Mouse (Mus musculus): Measurements from ENCODE around the gene Gm12216. TPM values are rescaled to one million over a fixed set of nuclear protein-coding genes. Genes with fewer than 3 reads are reported as not detected.

The Gm12216 gene
- polyA plus RNA-seq, 2 experiments = 0.14 to 0.15 TPM

DNA sequence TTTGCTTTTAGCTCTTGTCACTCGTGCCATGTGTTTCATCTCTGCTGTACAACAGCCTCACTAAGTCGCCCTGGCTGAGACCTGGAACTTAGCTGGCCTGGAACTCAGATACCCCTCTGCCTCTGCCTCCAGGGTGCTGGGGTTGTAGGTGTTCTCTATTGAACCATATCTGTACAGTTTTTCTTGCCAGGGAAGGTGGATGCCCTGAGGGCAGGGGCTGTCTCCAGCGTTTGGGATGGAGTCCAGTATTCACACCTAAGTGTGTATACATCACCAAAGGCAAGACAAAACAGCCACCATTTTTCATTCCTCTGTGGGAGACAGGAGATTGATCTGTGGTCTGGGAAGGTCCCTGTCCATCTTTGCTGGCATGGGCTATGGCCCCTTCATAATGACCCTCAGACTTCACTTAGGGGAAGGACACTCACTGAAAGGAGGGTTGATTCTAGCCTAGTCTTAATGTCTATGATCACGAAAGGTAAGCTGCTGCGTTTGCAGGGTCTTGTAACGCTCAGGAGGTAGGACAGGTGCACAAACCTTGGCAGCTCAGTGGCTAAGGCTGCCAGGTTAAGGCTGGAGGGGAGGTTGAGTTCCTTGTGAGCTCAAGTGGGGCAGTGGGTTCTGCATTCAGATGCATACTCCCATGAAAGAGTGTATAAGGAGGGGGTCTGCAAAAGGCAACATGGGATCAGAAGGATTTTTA is 847 bp downstream of the Gm12216 start:
- WGBS (ENCODE audit: insufficient replicate concordance) = 71% methylated on average over 6 of the region's 6 CpGs
- Histone ChIP-seq H3K4me3 (ENCODE audit: insufficient read depth in 1 of 2, low read depth in 2 of 2, low read length in 2 of 2) (no peak overlapping the region; a peak in 1 of 4 replicates), H3K27me3 (ENCODE audit: control insufficient read depth, insufficient read depth, low read length) (no peaks in the 10 kb centered on the region), H3K4me2 (ENCODE audit: low read depth) (peak overlapping the region; percentile 68), H3K27ac (no peak overlapping the region), H3K9ac (replicated peaks) (no peak overlapping the region), H3K9me3 (ENCODE audit: control insufficient read depth, low read length) (no peaks in the 10 kb centered on the region), H3K36me3 (replicated peaks; ENCODE audit: control insufficient read depth, insufficient read depth, low read depth) (no peaks in the 10 kb centered on the region), H3K4me1 (replicated peaks; ENCODE audit: control insufficient read depth in 2 of 2, insufficient read depth in 2 of 2, low read length in 1 of 2) (no peaks in the 10 kb centered on the region; a peak in 1 of 4 replicates)
- DNase-seq (ENCODE audit: low read depth in 3 of 3, low spot score in 3 of 3) (no peak), ATAC-seq (ENCODE audit: insufficient read depth) (no peak)
- no peak for TF ChIP-seq EP300 (IDR thresholded peaks at IDR 0.05; ENCODE audit: low read depth)

DNA sequence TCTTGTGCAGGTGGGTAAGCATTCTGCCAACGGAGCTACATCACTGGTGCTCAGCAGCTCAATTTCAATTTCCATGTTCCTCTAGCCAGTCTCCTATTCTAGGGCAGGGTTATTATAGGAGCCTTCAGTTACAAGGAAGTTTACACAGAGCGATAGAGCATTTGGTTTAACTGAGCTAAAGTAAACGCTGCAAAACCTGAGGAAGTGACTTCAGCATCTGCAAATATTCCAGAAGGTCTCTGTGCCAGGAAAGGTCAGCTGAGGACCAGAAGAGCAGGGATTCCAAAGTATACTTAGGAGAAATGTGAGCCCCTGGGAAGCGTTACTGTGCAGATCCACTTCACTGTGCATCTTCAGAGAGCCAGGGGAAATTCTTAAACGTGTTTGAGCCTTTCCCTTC is 5.4 kb downstream of the Gm12216 start:
- WGBS (ENCODE audit: insufficient replicate concordance) = 48% methylated on average over 5 of the region's 5 CpGs
- ATAC-seq (ENCODE audit: insufficient read depth) = no peak
- H3K27ac ChIP-seq = no peak overlapping the region
- H3K4me2 ChIP-seq (ENCODE audit: low read depth) = no peak overlapping the region
- no peak for DNase-seq (ENCODE audit: low read depth in 3 of 3, low spot score in 3 of 3)
- no peaks in the 10 kb centered on the region for H3K9me3 ChIP-seq (ENCODE audit: control insufficient read depth, low read length)
- no peak for TF ChIP-seq CTCF (IDR thresholded peaks at IDR 0.05; ENCODE audit: low read depth)
- no peak for TF ChIP-seq EP300 (IDR thresholded peaks at IDR 0.05; ENCODE audit: low read depth)
- H3K27me3 ChIP-seq (ENCODE audit: control insufficient read depth, insufficient read depth, low read length) = no peaks in the 10 kb centered on the region
- no peak overlapping the region for H3K9ac ChIP-seq (replicated peaks)
- no peaks in the 10 kb centered on the region; a peak in 1 of 4 replicates for H3K4me1 ChIP-seq (replicated peaks; ENCODE audit: control insufficient read depth in 2 of 2, insufficient read depth in 2 of 2, low read length in 1 of 2)
- H3K4me3 ChIP-seq (ENCODE audit: insufficient read depth in 1 of 2, low read depth in 2 of 2, low read length in 2 of 2) = no peak overlapping the region
- no peaks in the 10 kb centered on the region for H3K36me3 ChIP-seq (replicated peaks; ENCODE audit: control insufficient read depth, insufficient read depth, low read depth)

DNA sequence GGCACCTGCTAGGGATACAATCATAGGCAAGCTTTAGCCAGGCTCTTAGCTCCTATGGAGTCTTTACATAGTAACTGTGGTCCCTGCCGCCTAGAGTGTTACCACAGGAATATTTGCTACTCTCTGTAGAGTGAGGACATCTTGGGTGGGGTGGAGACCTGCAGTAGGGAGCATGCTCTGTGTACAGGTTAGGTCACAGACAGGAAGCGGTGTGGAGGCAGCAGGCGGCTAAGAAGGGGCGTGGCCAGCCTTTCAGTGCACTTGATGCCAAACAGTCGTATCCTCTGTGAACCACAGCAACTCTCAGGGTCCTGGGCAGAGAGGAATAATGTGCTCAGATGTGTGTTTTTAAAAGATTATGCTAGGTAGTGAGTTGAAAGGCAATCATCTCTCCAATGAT is 7.3 kb downstream of the Gm12216 start:
- TF ChIP-seq CTCF (IDR thresholded peaks at IDR 0.05; ENCODE audit: low read depth) (no peak), EP300 (IDR thresholded peaks at IDR 0.05; ENCODE audit: low read depth) (no peak)
- H3K27me3 ChIP-seq (ENCODE audit: control insufficient read depth, insufficient read depth, low read length) = no peaks in the 10 kb centered on the region
- no peaks in the 10 kb centered on the region for H3K36me3 ChIP-seq (replicated peaks; ENCODE audit: control insufficient read depth, insufficient read depth, low read depth)
- ATAC-seq (ENCODE audit: insufficient read depth) = no peak
- DNase-seq (ENCODE audit: low read depth in 3 of 3, low spot score in 3 of 3) = no peak
- H3K4me1 ChIP-seq (replicated peaks; ENCODE audit: control insufficient read depth in 2 of 2, insufficient read depth in 2 of 2, low read length in 1 of 2) = no peaks in the 10 kb centered on the region; a peak in 1 of 4 replicates
- H3K9ac ChIP-seq (replicated peaks) = no peak overlapping the region
- H3K9me3 ChIP-seq (ENCODE audit: control insufficient read depth, low read length) = no peaks in the 10 kb centered on the region
- no peak overlapping the region for H3K27ac ChIP-seq
- no peak overlapping the region for H3K4me2 ChIP-seq (ENCODE audit: low read depth)
- H3K4me3 ChIP-seq (ENCODE audit: insufficient read depth in 1 of 2, low read depth in 2 of 2, low read length in 2 of 2) = no peak overlapping the region
- whole genome bisulfite sequencing (ENCODE audit: insufficient replicate concordance) = 10% methylated on average over 5 of the region's 5 CpGs

DNA sequence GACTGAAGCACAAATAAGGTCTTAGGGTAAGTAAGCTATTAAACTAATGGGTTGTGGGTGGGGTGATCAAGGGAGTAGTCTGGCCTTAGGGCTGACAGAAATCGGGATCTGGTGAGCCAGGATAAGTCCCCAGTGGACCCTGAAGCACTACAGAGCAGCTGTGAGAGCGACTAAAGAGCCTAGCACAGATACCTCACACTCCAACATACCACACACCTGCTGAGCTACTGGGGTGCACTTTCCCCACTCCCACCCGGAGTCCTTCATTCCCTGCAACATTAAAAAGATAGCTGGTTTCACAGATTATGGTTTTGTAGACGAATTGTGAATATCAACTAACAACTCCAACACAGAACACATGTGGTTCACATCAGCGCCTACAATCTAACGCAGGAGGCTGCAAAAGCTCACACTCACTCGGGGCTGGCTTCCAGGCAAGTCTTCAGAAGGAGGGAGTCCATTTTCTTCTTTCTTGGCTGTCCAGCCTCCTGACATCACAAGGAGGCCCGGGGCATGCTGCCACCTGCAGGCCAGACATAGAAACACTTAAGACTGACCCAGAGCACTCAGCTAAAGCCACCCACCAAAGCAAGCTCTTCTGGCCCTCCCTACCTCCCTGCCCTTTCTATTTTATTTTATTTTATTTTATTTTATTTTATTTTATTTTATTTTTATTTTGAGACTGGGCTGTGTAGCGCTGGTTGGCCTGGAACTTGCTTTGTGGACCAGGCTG is 9.3 kb downstream of the Gm12216 start:
- H3K9ac ChIP-seq (replicated peaks) = no peak overlapping the region
- DNase-seq (ENCODE audit: low read depth in 3 of 3, low spot score in 3 of 3) (peak; percentile 24 to 30 (median 25)), ATAC-seq (ENCODE audit: insufficient read depth) (no peak)
- no peak overlapping the region; the same call in 1 of the 2 replicates for H3K4me2 ChIP-seq (ENCODE audit: low read depth)
- H3K27ac ChIP-seq = no peak overlapping the region
- H3K4me3 ChIP-seq (ENCODE audit: insufficient read depth in 1 of 2, low read depth in 2 of 2, low read length in 2 of 2) = no peak overlapping the region
- H3K27me3 ChIP-seq (ENCODE audit: control insufficient read depth, insufficient read depth, low read length) = no peaks in the 10 kb centered on the region
- no peaks in the 10 kb centered on the region for H3K9me3 ChIP-seq (ENCODE audit: control insufficient read depth, low read length)
- H3K4me1 ChIP-seq (replicated peaks; ENCODE audit: control insufficient read depth in 2 of 2, insufficient read depth in 2 of 2, low read length in 1 of 2) = no peaks in the 10 kb centered on the region; a peak in 2 of 4 replicates
- WGBS (ENCODE audit: insufficient replicate concordance) = 29% methylated on average over 9 of the region's 9 CpGs
- TF ChIP-seq EP300 (IDR thresholded peaks at IDR 0.05; ENCODE audit: low read depth) (no peak), CTCF (IDR thresholded peaks at IDR 0.05; ENCODE audit: low read depth) (peak; percentile 84)
- H3K36me3 ChIP-seq (replicated peaks; ENCODE audit: control insufficient read depth, insufficient read depth, low read depth) = no peaks in the 10 kb centered on the region

DNA sequence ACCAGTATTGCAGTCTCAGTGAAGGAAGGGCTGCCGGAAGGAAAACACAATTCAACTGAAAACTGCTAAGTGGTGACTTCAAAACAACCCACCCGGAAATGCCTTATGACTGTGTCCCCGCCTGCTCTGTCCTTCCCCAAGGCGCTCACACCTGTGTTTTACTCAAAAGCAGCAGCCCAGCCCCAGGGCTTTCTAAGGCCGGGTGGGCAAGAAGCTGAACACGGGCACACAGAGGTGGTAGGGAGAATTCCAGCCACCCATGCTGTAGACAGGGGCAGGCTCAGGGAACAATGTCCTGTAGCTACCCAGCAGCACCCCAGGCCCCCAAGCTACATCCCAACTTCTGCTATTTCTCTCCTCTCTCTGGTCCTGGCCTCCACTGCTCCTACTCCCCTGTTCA is 13.4 kb downstream of the Gm12216 start:
- Histone ChIP-seq H3K4me2 (ENCODE audit: low read depth) (no peak overlapping the region), H3K9ac (replicated peaks) (no peak overlapping the region), H3K4me3 (ENCODE audit: insufficient read depth in 1 of 2, low read depth in 2 of 2, low read length in 2 of 2) (no peak overlapping the region), H3K36me3 (replicated peaks; ENCODE audit: control insufficient read depth, insufficient read depth, low read depth) (no peaks in the 10 kb centered on the region), H3K4me1 (replicated peaks; ENCODE audit: control insufficient read depth in 2 of 2, insufficient read depth in 2 of 2, low read length in 1 of 2) (no peaks in the 10 kb centered on the region; a peak in 1 of 4 replicates), H3K27ac (no peak overlapping the region), H3K27me3 (ENCODE audit: control insufficient read depth, insufficient read depth, low read length) (no peaks in the 10 kb centered on the region), H3K9me3 (ENCODE audit: control insufficient read depth, low read length) (no peaks in the 10 kb centered on the region)
- no peak for ATAC-seq (ENCODE audit: insufficient read depth)
- 54% methylated on average over 6 of the region's 6 CpGs for WGBS (ENCODE audit: insufficient replicate concordance)
- DNase-seq (ENCODE audit: low read depth in 3 of 3, low spot score in 3 of 3) = no peak
- TF ChIP-seq EP300 (IDR thresholded peaks at IDR 0.05; ENCODE audit: low read depth) (no peak), CTCF (IDR thresholded peaks at IDR 0.05; ENCODE audit: low read depth) (no peak)

Data from liver, embryonic 14.5 days (tissue).